Mouse (Mus musculus) erythroblast, embryonic 14.5 days (primary cell): ENCODE data around the gene Srebf2.

ENCODE experiments used
- GATA1 ChIP-seq: IDR thresholded peaks from 2 replicates; pipeline ENCODE4 v1.6.1; 2012; ENCODE audit warnings: low read length, inconsistent platforms, mixed read lengths
- TAL1 ChIP-seq: IDR thresholded peaks from 3 replicates; pipeline ENCODE4 v1.6.1; 2012; ENCODE audit warnings: low read length, inconsistent platforms, mixed read lengths

DNA sequence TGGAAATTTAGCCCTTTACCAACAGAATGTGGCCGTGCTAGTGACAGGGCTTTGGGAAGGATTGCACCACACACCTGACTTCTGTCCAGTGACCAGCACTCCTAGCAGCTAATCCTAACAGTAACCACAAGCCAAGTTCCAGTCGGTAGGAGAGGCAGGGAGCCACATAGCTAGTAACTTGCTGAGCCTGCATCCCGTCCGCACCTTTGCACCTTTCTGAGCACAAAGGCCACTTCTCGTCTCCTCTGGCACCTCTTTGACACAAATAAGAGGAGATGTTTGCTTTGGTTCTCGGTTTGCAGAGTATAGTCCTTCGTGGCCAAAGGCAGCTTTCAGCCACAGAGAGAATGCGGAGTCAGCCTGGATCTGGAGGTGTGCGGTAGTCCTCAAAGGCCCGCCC, 37.7 kb downstream of the Srebf2 start:
- no peak for TF ChIP-seq GATA1
- no peak for TF ChIP-seq TAL1
